8 mouse cellular contexts compared by ENCODE assay signal in genomic region chr19:41980819-41981594, GRCm38 (mm10). TPM values are rescaled to one million over a fixed set of nuclear protein-coding genes. Genes with fewer than 3 reads are reported as not detected.
DNase-seq lines count a peak whose midpoint lies in the region; ATAC-seq lines count a peak whose summit lies in the region.

TSS of gene Mms19 (minus strand) at chr19:41981157.

- DNase-seq in adipocyte (ENCODE audit: low spot score), result peak; percentile 99
- DNase-seq in embryo, embryonic 10 days (ENCODE audit: low spot score), result peak; percentile 100
- DNase-seq in gastrocnemius, postnatal 14 days, result peak; percentile 98
- DNase-seq in left cerebral cortex, postnatal 10 days (ENCODE audit: extremely low spot score in 1 of 2, low spot score in 2 of 2), result peak; percentile 98 to 99
- DNase-seq in right cerebral cortex, postnatal 25 days, result peak; percentile 100
- DNase-seq in urinary bladder, postnatal 4 days (ENCODE audit: low spot score in 2 of 2), result peak; percentile 99

- intact Hi-C loops in gastrocnemius, postnatal 14 days (cut with DNase I; ENCODE audit: low total_unique reads), result loop anchor here (5.0 kb wide), 1 partner anchor 41 kb away; no protein-coding TSS in a partner anchor
- intact Hi-C loops in left cerebral cortex, postnatal 10 days (cut with DNase I), result loop anchor here (5.0 kb wide), 1 partner anchor 41 kb away; no protein-coding TSS in a partner anchor

- peak; percentile 86 for ATAC-seq in inflammation-experienced regulatory T-cells, adult 6 months
- peak; percentile 89 for ATAC-seq in megakaryocyte-erythroid progenitor cell, adult 5-6 weeks (replicated peaks; ENCODE audit: low FRiP score, low TSS enrichment, poor library complexity, severe bottlenecking)

RNA-seq across cellular contexts. Expression of gene Mms19, which starts in this region (rescaled TPM):
- 1 to 10 TPM; 8.0 to 9.1 TPM for total RNA-seq in gastrocnemius, postnatal 14 days (2021)
- 10 to 100 TPM; 58.6 to 97.5 (median 79.2) TPM for polyA plus RNA-seq in inflammation-experienced regulatory T-cells, adult 6 months (2017; shearing (Covaris generic))
- 10 to 100 TPM; 30.1 to 39.8 TPM for total RNA-seq in left cerebral cortex, postnatal 10 days (2021)
- total RNA-seq in megakaryocyte-erythroid progenitor cell, adult 5-6 weeks (2014; fragmentation: Nextera tagmentation), result 25.6 and 39.6 TPM in 2 replicates
- 15.5 and 17.7 TPM in 2 replicates for total RNA-seq in megakaryocyte-erythroid progenitor cell, adult 5-6 weeks (2017)

Comparison
In these comparisons a context has a peak if more than half of its experiments do, and no peak if none do; other contexts are left out.
1. Peak in every context shown above with its lines: DNase-seq and ATAC-seq.